Mouse (Mus musculus) E14TG2a.4 (cell line): ENCODE measurements at regions not wholly inside any gene's neighbourhood (a gene's known extent, or its start where the extent isn't known, plus 50 kb on each side); places are given as distances from the start of the nearest gene placed in this dataset.

Experiments used
- CTCF ChIP-seq: conservative IDR thresholded peaks from 2 replicates; pipeline ENCODE4 v1.5.1; 2014; ENCODE audit warnings: low read length
- NANOG ChIP-seq: IDR thresholded peaks from 2 replicates; pipeline ENCODE4 v1.6.1; 2014; ENCODE audit warnings: borderline replicate concordance, low read length, mixed read lengths
- POU5F1 ChIP-seq: IDR thresholded peaks from 2 replicates; pipeline ENCODE4 v1.6.1; 2014; ENCODE audit warnings: low read length, borderline replicate concordance

DNA sequence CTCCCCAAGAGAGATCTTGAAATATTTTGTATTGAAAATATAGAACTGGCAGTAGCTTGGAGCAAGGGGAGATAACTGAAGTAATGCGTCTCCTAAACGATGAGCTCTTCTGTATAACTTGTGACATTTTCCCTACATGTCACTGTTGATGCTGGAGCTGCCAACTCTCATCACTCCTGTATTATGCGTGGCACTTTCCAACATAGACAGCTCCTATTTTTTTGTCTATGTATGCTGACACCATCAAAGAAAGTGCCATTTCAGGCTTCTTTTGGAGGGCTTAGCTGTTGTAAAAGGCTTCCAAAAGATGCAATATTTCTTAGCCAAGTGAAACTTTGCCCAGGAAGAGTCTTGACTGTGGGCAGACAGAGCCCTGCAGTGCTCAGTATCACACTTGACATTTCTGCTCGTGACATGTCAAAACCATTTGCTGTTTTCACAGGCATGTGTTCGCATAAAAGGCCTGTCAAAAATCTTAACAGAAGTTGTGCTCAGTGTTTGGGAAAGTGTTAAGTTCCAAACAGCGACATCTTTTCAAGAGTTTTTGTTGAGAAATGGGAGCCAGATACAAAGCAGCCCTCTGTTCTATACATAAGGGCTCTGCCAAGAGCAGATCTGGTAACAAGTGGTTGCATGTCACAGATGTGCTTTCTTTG lies 53.6 kb upstream of the Otol1 start:
- no peak for TF ChIP-seq CTCF
- no peak for TF ChIP-seq POU5F1
- no peak for TF ChIP-seq NANOG
